16 mouse cellular contexts compared by ENCODE assay signal in genomic region chr13:45643780-45644395, GRCm38 (mm10).
DNase-seq lines count a peak whose midpoint lies in the region; ATAC-seq and TF ChIP-seq lines count a peak whose summit lies in the region.
"Had no signal": no experiment of that assay in that cellular context is flagged by ENCODE, and none has a peak within 500 bp of the region (broad histone marks: within the 10 kb centered on the region; RNA-seq: fewer than 3 reads in every experiment).

No protein-coding gene starts in this region.

- peaks cover 36% of the 10 kb centered on the region for H3K4me1 ChIP-seq in heart, embryonic 11.5 days (ENCODE audit: control insufficient read depth, insufficient read depth, low read length)
- no peaks in the 10 kb centered on the region for H3K4me1 ChIP-seq in midbrain, embryonic 11.5 days (ENCODE audit: control insufficient read depth, insufficient read depth, low read length)
- H3K4me1 ChIP-seq in midbrain, embryonic 13.5 days (replicated peaks) = peaks cover 11% of the 10 kb centered on the region; the same call in 1 of the 2 replicates
- H3K4me1 ChIP-seq in midbrain, postnatal 0 days (ENCODE audit: insufficient read depth, low read length) = peaks cover 5% of the 10 kb centered on the region; the same call in 1 of the 2 replicates
- H3K4me1 ChIP-seq: liver, embryonic 15.5 days; neural tube, embryonic 12.5 days had no signal

- TF ChIP-seq CTCF in midbrain, postnatal 0 days (IDR thresholded peaks at IDR 0.05) = no peak

- no peak for ATAC-seq in heart, embryonic 11.5 days (replicated peaks; ENCODE audit: insufficient number of reproducible peaks, low FRiP score, low TSS enrichment)
- ATAC-seq in midbrain, embryonic 11.5 days (ENCODE audit: low FRiP score) = no peak
- ATAC-seq in midbrain, embryonic 13.5 days = no peak
- no peak; the same call in 1 of the 2 replicates for ATAC-seq in midbrain, postnatal 0 days (ENCODE audit: low FRiP score)
- ATAC-seq: inflammation-experienced regulatory T-cells, adult 6 months had no signal

- DNase-seq in heart, adult 18-20 months = no peak
- DNase-seq in midbrain, embryonic 11.5 days (ENCODE audit: low spot score, missing footprints) = peak; percentile 72
- peak; percentile 59 for DNase-seq in fat pad, adult 2 months (ENCODE audit: extremely low read depth, low read depth, low spot score)
- DNase-seq in midbrain, postnatal 0 days (ENCODE audit: low spot score) = peak; percentile 53
- no peak for DNase-seq in cerebellum, postnatal 25 days
- DNase-seq: adrenal gland, adult 2 months; gastrocnemius, postnatal 25 days; heart, postnatal 14 days; kidney, postnatal 4 days; thymus, postnatal 36 days had no signal

- no peaks in the 10 kb centered on the region; the same call in 1 of the 2 replicates for H3K36me3 ChIP-seq in heart, embryonic 11.5 days (ENCODE audit: control insufficient read depth, insufficient read depth, low read length)
- no peaks in the 10 kb centered on the region for H3K36me3 ChIP-seq in midbrain, embryonic 11.5 days (ENCODE audit: control insufficient read depth, insufficient read depth, low read length)
- no peaks in the 10 kb centered on the region for H3K36me3 ChIP-seq in midbrain, embryonic 13.5 days
- H3K36me3 ChIP-seq in midbrain, postnatal 0 days (ENCODE audit: insufficient read depth, low read length) = no peaks in the 10 kb centered on the region
- H3K36me3 ChIP-seq: neural tube, embryonic 12.5 days had no signal

- no peaks in the 10 kb centered on the region for H3K27me3 ChIP-seq in heart, embryonic 11.5 days (ENCODE audit: control insufficient read depth, insufficient read depth, low read length)
- no peaks in the 10 kb centered on the region for H3K27me3 ChIP-seq in midbrain, embryonic 11.5 days (ENCODE audit: control insufficient read depth, insufficient read depth, low read length)
- H3K27me3 ChIP-seq in midbrain, embryonic 13.5 days = no peaks in the 10 kb centered on the region
- H3K27me3 ChIP-seq in midbrain, postnatal 0 days (ENCODE audit: insufficient read depth, low read length) = no peaks in the 10 kb centered on the region
- H3K27me3 ChIP-seq: liver, embryonic 15.5 days; megakaryocyte, embryonic 14.5 days; neural tube, embryonic 12.5 days had no signal

- no peak overlapping the region for H3K4me3 ChIP-seq in heart, embryonic 11.5 days (ENCODE audit: low read depth, low read length)
- H3K4me3 ChIP-seq in midbrain, embryonic 11.5 days (ENCODE audit: low read depth, low read length) = no peak overlapping the region
- H3K4me3 ChIP-seq in midbrain, embryonic 13.5 days (replicated peaks) = no peak overlapping the region
- H3K4me3 ChIP-seq in midbrain, postnatal 0 days (ENCODE audit: low read depth, low read length) = no peak overlapping the region
- H3K4me3 ChIP-seq: liver, embryonic 15.5 days; megakaryocyte, embryonic 14.5 days; neural tube, embryonic 12.5 days had no signal

- WGBS in heart, embryonic 11.5 days (ENCODE audit: insufficient replicate concordance) = 67% methylated on average over 6 of the region's 6 CpGs
- WGBS in midbrain, embryonic 11.5 days = 79% methylated on average over 6 of the region's 6 CpGs
- WGBS in midbrain, embryonic 13.5 days = 78% methylated on average over 6 of the region's 6 CpGs
- 64% methylated on average over 6 of the region's 6 CpGs for whole genome bisulfite sequencing in midbrain, postnatal 0 days

- H3K27ac ChIP-seq in heart, embryonic 11.5 days (ENCODE audit: low read depth, low read length) = peak overlapping the region; percentile 81
- H3K27ac ChIP-seq in midbrain, embryonic 11.5 days (ENCODE audit: low read depth, low read length) = no peak overlapping the region
- H3K27ac ChIP-seq in midbrain, embryonic 13.5 days = no peak overlapping the region
- 0 out of 2 replicates have a peak overlapping the region, but pooled peaks have one; percentile 51 for H3K27ac ChIP-seq in midbrain, postnatal 0 days (ENCODE audit: low read depth, low read length)
- H3K27ac ChIP-seq: liver, embryonic 15.5 days; neural tube, embryonic 12.5 days had no signal

- H3K4me2 ChIP-seq in heart, embryonic 11.5 days = no peak overlapping the region
- H3K4me2 ChIP-seq in midbrain, embryonic 11.5 days = no peak overlapping the region
- no peak overlapping the region for H3K4me2 ChIP-seq in midbrain, embryonic 13.5 days (replicated peaks)
- H3K4me2 ChIP-seq in midbrain, postnatal 0 days (ENCODE audit: low read depth, low read length, poor library complexity, severe bottlenecking) = no peak overlapping the region
- H3K4me2 ChIP-seq: liver, embryonic 15.5 days; neural tube, embryonic 12.5 days had no signal

- no peaks in the 10 kb centered on the region for H3K9me3 ChIP-seq in heart, embryonic 11.5 days (replicated peaks; ENCODE audit: control insufficient read depth, low read length)
- no peaks in the 10 kb centered on the region for H3K9me3 ChIP-seq in midbrain, embryonic 11.5 days (ENCODE audit: control insufficient read depth, low read length)
- no peaks in the 10 kb centered on the region for H3K9me3 ChIP-seq in midbrain, embryonic 13.5 days
- no peaks in the 10 kb centered on the region for H3K9me3 ChIP-seq in midbrain, postnatal 0 days (ENCODE audit: low read length)
- H3K9me3 ChIP-seq: liver, embryonic 15.5 days; megakaryocyte, embryonic 14.5 days; neural tube, embryonic 12.5 days had no signal

- no peak overlapping the region for H3K9ac ChIP-seq in heart, embryonic 11.5 days (ENCODE audit: low read depth, low read length)
- H3K9ac ChIP-seq in midbrain, embryonic 11.5 days (ENCODE audit: low read length) = no peak overlapping the region
- H3K9ac ChIP-seq in midbrain, embryonic 13.5 days (replicated peaks) = no peak overlapping the region
- no peak overlapping the region for H3K9ac ChIP-seq in midbrain, postnatal 0 days (replicated peaks; ENCODE audit: low read length, poor library complexity, severe bottlenecking)
- H3K9ac ChIP-seq: liver, embryonic 15.5 days; neural tube, embryonic 12.5 days had no signal

Comparison
In these comparisons a context has a peak if more than half of its experiments do, and no peak if none do; other contexts are left out.
1. H3K27ac ChIP-seq: peak in heart, embryonic 11.5 days (single experiment) and midbrain, postnatal 0 days (single experiment); none in midbrain, embryonic 11.5 days (single experiment) and midbrain, embryonic 13.5 days (single experiment).
2. DNase-seq: peak in midbrain, embryonic 11.5 days (single experiment), fat pad, adult 2 months (single experiment) and midbrain, postnatal 0 days (single experiment); none in heart, adult 18-20 months (0 of 2) and cerebellum, postnatal 25 days (0 of 2).